Mouse (Mus musculus): ENCODE results near the gene Man2a1.

- TF ChIP-seq POLR2A (IDR thresholded peaks at IDR 0.05; ENCODE audit: low read depth, low read length) (no peak), CTCF (IDR thresholded peaks at IDR 0.05; ENCODE audit: borderline replicate concordance, insufficient read depth, low read length) (no peak)
Measured at GRCm38 (mm10) chr17:64624439-64624838, 23.9 kb downstream of the Man2a1 start.

Measured in embryonic fibroblast, embryonic 13.5 days (primary cell).